Mouse (Mus musculus) forebrain, embryonic 15.5 days (tissue): ENCODE measurements at regions not wholly inside any gene's neighbourhood (a gene's known extent, or its start where the extent isn't known, plus 50 kb on each side); places are given as distances from the start of the nearest gene placed in this dataset.

Experiments used
- ATAC-seq: fragments of 200-750 bp; cut with Nextera tagmentation; replicated peaks from 2 replicates; pipeline ENCODE4 v1.8.0; 2017; ENCODE audit warnings: mild to moderate bottlenecking, moderate TSS enrichment, moderate library complexity
- H3K27ac ChIP-seq: fragments of 300-500 bp; sonication (generic); replicated peaks from 2 replicates; pipeline ENCODE4 v1.5.1; 2015; ENCODE audit warnings: mild to moderate bottlenecking, inconsistent platforms
- H3K27me3 ChIP-seq: fragments of 300-500 bp; sonication (generic); 2 replicates; pipeline ENCODE4 v1.6.1; 2015; ENCODE audit warnings: inconsistent platforms
- H3K36me3 ChIP-seq: fragments of 300-500 bp; sonication (generic); 2 replicates; pipeline ENCODE4 v1.6.1; 2015; ENCODE audit warnings: mild to moderate bottlenecking, inconsistent platforms
- H3K4me1 ChIP-seq: fragments of 300-500 bp; sonication (generic); 2 replicates; pipeline ENCODE4 v1.6.1; 2015; ENCODE audit warnings: inconsistent platforms
- H3K4me2 ChIP-seq: fragments of 300-500 bp; sonication (generic); replicated peaks from 2 replicates; pipeline ENCODE4 v1.6.1; 2015; ENCODE audit warnings: mild to moderate bottlenecking, inconsistent platforms
- H3K4me3 ChIP-seq: fragments of 300-500 bp; sonication (generic); 2 replicates; pipeline ENCODE4 v1.5.1; 2015; ENCODE audit warnings: mild to moderate bottlenecking, inconsistent platforms
- H3K9ac ChIP-seq: fragments of 300-500 bp; sonication (generic); replicated peaks from 2 replicates; pipeline ENCODE4 v1.6.1; 2015; ENCODE audit warnings: mild to moderate bottlenecking, inconsistent platforms
- H3K9me3 ChIP-seq: fragments of 300-500 bp; sonication (generic); 2 replicates; pipeline ENCODE4 v1.6.1; 2016; ENCODE audit warnings: inconsistent platforms
- WGBS: fragments of 180-500 bp; shearing (Covaris S2); methylation state at CpG from one replicate; pipeline ENCODE4 v1.1.7; 2015; ENCODE audit warnings: mixed read lengths; 5-methylcytosine and 5-hydroxymethylcytosine counted together

- Histone ChIP-seq H3K27ac (no peak overlapping the region), H3K9me3 (no peaks in the 10 kb centered on the region), H3K4me3 (no peak overlapping the region), H3K27me3 (no peaks in the 10 kb centered on the region), H3K9ac (no peak overlapping the region), H3K4me1 (no peaks in the 10 kb centered on the region), H3K4me2 (no peak overlapping the region), H3K36me3 (no peaks in the 10 kb centered on the region)
- ATAC-seq: no peak
- WGBS: 71% methylated on average over 7 of the region's 7 CpGs
Measured at GRCm38 (mm10) chr13:102064590-102065273, 296.7 kb upstream of the Pik3r1 start.

- no peak overlapping the region for H3K27ac ChIP-seq
- no peaks in the 10 kb centered on the region for H3K27me3 ChIP-seq
- no peaks in the 10 kb centered on the region for H3K4me1 ChIP-seq
- no peak overlapping the region for H3K9ac ChIP-seq
- no peaks in the 10 kb centered on the region for H3K9me3 ChIP-seq
- WGBS: 67% methylated on average over 5 of the region's 5 CpGs
- no peak overlapping the region for H3K4me2 ChIP-seq
- H3K4me3 ChIP-seq: no peak overlapping the region
- no peak for ATAC-seq
- H3K36me3 ChIP-seq: no peaks in the 10 kb centered on the region
Measured at GRCm38 (mm10) chr13:102065274-102065640, 297.2 kb upstream of the Pik3r1 start.

GRCm38 (mm10) chr13:102065796-102066195 is 297.8 kb upstream of the Pik3r1 start:
- Histone ChIP-seq H3K4me1 (no peaks in the 10 kb centered on the region), H3K9me3 (no peaks in the 10 kb centered on the region), H3K27me3 (no peaks in the 10 kb centered on the region), H3K4me2 (no peak overlapping the region), H3K27ac (no peak overlapping the region), H3K36me3 (no peaks in the 10 kb centered on the region), H3K9ac (no peak overlapping the region), H3K4me3 (no peak overlapping the region)
- no peak for ATAC-seq
- 80% methylated on average over 5 of the region's 5 CpGs for WGBS

- no peak overlapping the region for H3K9ac ChIP-seq
- H3K36me3 ChIP-seq: no peaks in the 10 kb centered on the region
- H3K27me3 ChIP-seq: no peaks in the 10 kb centered on the region
- no peak for ATAC-seq
- no peaks in the 10 kb centered on the region for H3K9me3 ChIP-seq
- WGBS: 70% methylated on average over 3 of the region's 3 CpGs
- no peaks in the 10 kb centered on the region for H3K4me1 ChIP-seq
- no peak overlapping the region for H3K27ac ChIP-seq
- no peak overlapping the region for H3K4me2 ChIP-seq
- no peak overlapping the region for H3K4me3 ChIP-seq
Measured at GRCm38 (mm10) chr13:102070740-102071139, 302.7 kb upstream of the Pik3r1 start.

GRCm38 (mm10) chr13:102072366-102072765 is 304.3 kb upstream of the Pik3r1 start:
- Histone ChIP-seq H3K27me3 (no peaks in the 10 kb centered on the region), H3K9ac (no peak overlapping the region), H3K27ac (no peak overlapping the region), H3K36me3 (no peaks in the 10 kb centered on the region), H3K4me1 (no peaks in the 10 kb centered on the region), H3K4me2 (no peak overlapping the region), H3K4me3 (no peak overlapping the region), H3K9me3 (no peaks in the 10 kb centered on the region)
- no peak for ATAC-seq
- 80% methylated on average over 4 of the region's 4 CpGs for WGBS

GRCm38 (mm10) chr13:102087766-102088165 is 319.7 kb upstream of the Pik3r1 start:
- H3K9ac ChIP-seq: no peak overlapping the region
- H3K27me3 ChIP-seq: no peaks in the 10 kb centered on the region
- no peaks in the 10 kb centered on the region for H3K36me3 ChIP-seq
- no peak overlapping the region for H3K4me3 ChIP-seq
- no peaks in the 10 kb centered on the region for H3K9me3 ChIP-seq
- H3K4me2 ChIP-seq: no peak overlapping the region
- H3K4me1 ChIP-seq: no peaks in the 10 kb centered on the region
- WGBS: 73% methylated on average over 1 of the region's 1 CpGs
- H3K27ac ChIP-seq: no peak overlapping the region
- no peak for ATAC-seq

GRCm38 (mm10) chr13:102089551-102089950 is 321.5 kb upstream of the Pik3r1 start:
- Histone ChIP-seq H3K4me2 (no peak overlapping the region), H3K36me3 (no peaks in the 10 kb centered on the region), H3K27ac (no peak overlapping the region), H3K9me3 (no peaks in the 10 kb centered on the region), H3K9ac (no peak overlapping the region), H3K4me1 (no peaks in the 10 kb centered on the region), H3K27me3 (no peaks in the 10 kb centered on the region), H3K4me3 (no peak overlapping the region)
- WGBS: 39% methylated on average over 5 of the region's 5 CpGs
- ATAC-seq: no peak

GRCm38 (mm10) chr13:102094193-102094592 is 326.2 kb upstream of the Pik3r1 start:
- 90% methylated on average over 4 of the region's 4 CpGs for WGBS
- H3K4me2 ChIP-seq: no peak overlapping the region
- ATAC-seq: no peak

GRCm38 (mm10) chr13:102103161-102103560 is 335.1 kb upstream of the Pik3r1 start:
- 67% methylated on average over 1 of the region's 1 CpGs for WGBS
- no peaks in the 10 kb centered on the region for H3K36me3 ChIP-seq
- no peaks in the 10 kb centered on the region for H3K27me3 ChIP-seq
- no peaks in the 10 kb centered on the region for H3K9me3 ChIP-seq
- no peak overlapping the region for H3K9ac ChIP-seq
- no peak overlapping the region for H3K4me2 ChIP-seq
- H3K4me1 ChIP-seq: no peaks in the 10 kb centered on the region
- H3K27ac ChIP-seq: no peak overlapping the region
- no peak overlapping the region for H3K4me3 ChIP-seq
- no peak for ATAC-seq

More at GRCm38 (mm10) chr13:102094193-102094592, 326.2 kb upstream of the Pik3r1 start:
- Histone ChIP-seq H3K27me3 (no peaks in the 10 kb centered on the region), H3K9me3 (no peaks in the 10 kb centered on the region), H3K27ac (no peak overlapping the region), H3K4me1 (no peaks in the 10 kb centered on the region), H3K36me3 (no peaks in the 10 kb centered on the region), H3K9ac (no peak overlapping the region), H3K4me3 (no peak overlapping the region)

- ATAC-seq: no peak
- Histone ChIP-seq H3K4me3 (no peak overlapping the region), H3K4me1 (0 out of 2 replicates have a peak, but pooled peaks cover 4% of the 10 kb centered on the region), H3K27me3 (no peaks in the 10 kb centered on the region), H3K27ac (no peak overlapping the region), H3K36me3 (no peaks in the 10 kb centered on the region), H3K9me3 (no peaks in the 10 kb centered on the region), H3K9ac (no peak overlapping the region), H3K4me2 (no peak overlapping the region)
- WGBS: 31% methylated on average over 1 of the region's 1 CpGs
Measured at GRCm38 (mm10) chr13:102106188-102106587, 338.2 kb upstream of the Pik3r1 start.

GRCm38 (mm10) chr13:102108204-102108603 is 340.2 kb upstream of the Pik3r1 start:
- WGBS: 60% methylated on average over 1 of the region's 1 CpGs
- H3K4me2 ChIP-seq: no peak overlapping the region
- H3K9me3 ChIP-seq: no peaks in the 10 kb centered on the region
- no peaks in the 10 kb centered on the region for H3K36me3 ChIP-seq
- H3K4me1 ChIP-seq: 0 out of 2 replicates have a peak, but pooled peaks cover 4% of the 10 kb centered on the region
- no peak for ATAC-seq
- H3K9ac ChIP-seq: no peak overlapping the region
- no peak overlapping the region for H3K27ac ChIP-seq
- H3K4me3 ChIP-seq: no peak overlapping the region
- H3K27me3 ChIP-seq: no peaks in the 10 kb centered on the region

- Histone ChIP-seq H3K4me3 (no peak overlapping the region), H3K4me1 (0 out of 2 replicates have a peak, but pooled peaks cover 4% of the 10 kb centered on the region), H3K36me3 (no peaks in the 10 kb centered on the region), H3K9me3 (no peaks in the 10 kb centered on the region), H3K4me2 (no peak overlapping the region), H3K27ac (no peak overlapping the region), H3K9ac (no peak overlapping the region), H3K27me3 (no peaks in the 10 kb centered on the region)
- peak; percentile 35; the same call in 1 of the 2 replicates for ATAC-seq
- WGBS: 34% methylated on average over 3 of the region's 3 CpGs
Measured at GRCm38 (mm10) chr13:102108916-102109315, 340.9 kb upstream of the Pik3r1 start.

GRCm38 (mm10) chr13:102113941-102114340 is 345.9 kb upstream of the Pik3r1 start:
- no peaks in the 10 kb centered on the region for H3K27me3 ChIP-seq
- 0 out of 2 replicates have a peak, but pooled peaks cover 2% of the 10 kb centered on the region for H3K4me1 ChIP-seq
- H3K4me2 ChIP-seq: no peak overlapping the region
- no peak for ATAC-seq
- H3K4me3 ChIP-seq: no peak overlapping the region
- H3K36me3 ChIP-seq: no peaks in the 10 kb centered on the region
- WGBS: 94% methylated on average over 5 of the region's 5 CpGs
- no peak overlapping the region for H3K9ac ChIP-seq
- H3K9me3 ChIP-seq: no peaks in the 10 kb centered on the region
- H3K27ac ChIP-seq: no peak overlapping the region
